Mouse (Mus musculus): ENCODE results near the gene Kcne3.

Gene Kcne3

DNA sequence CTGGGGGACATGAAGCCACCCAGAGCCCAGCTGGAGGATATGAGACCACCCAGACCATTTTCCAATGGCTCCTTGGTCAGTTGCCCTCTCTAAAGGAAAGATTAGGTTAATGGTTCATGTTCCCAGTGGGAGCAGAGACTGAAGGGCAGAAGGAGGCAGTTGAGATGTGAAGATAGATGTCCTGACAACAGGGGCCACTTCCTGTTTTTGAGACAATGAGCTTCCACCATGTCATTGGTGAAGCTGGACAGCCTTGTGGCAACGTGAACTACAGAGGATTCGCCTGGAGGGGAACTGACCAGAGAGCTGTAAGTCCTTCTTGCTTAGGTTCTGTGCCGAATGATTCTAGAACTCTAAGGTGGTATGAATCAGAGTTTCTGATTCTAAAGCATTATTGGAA is at the start of gene Kcne3:
Kcne3 (plus strand) TSS at position 234 of the 400 bp plus-strand sequence.
- DNase-seq (ENCODE audit: low read depth) = no peak

DNA sequence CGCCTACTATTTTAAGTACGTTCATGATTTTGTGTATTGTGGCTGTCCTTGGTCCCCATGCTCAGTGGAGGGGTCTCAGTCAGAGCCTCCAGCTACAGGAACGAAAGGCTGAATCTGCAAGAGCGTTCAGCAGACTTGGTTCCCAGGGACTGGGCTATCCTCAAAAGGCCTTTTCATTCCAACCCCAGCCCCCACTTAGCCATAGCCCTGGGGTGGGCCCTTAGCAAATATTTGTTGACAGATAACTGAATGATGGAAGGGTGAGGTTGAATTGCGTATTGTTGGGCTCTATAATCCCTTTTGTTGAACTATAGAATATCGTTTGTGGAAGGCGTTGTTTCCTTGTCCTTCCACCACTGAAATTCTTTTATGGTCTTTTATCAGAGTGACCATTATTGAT is 49.8 kb upstream of the Kcne3 start:
- DNase-seq (ENCODE audit: low read depth) = no peak

- DNase-seq (ENCODE audit: low read depth) = no peak
Observed at GRCm38 (mm10) chr7:100128262-100129041, 47.9 kb upstream of the Kcne3 start.

GRCm38 (mm10) chr7:100130592-100130991 is 45.7 kb upstream of the Kcne3 start:
- DNase-seq (ENCODE audit: low read depth) = no peak

DNA sequence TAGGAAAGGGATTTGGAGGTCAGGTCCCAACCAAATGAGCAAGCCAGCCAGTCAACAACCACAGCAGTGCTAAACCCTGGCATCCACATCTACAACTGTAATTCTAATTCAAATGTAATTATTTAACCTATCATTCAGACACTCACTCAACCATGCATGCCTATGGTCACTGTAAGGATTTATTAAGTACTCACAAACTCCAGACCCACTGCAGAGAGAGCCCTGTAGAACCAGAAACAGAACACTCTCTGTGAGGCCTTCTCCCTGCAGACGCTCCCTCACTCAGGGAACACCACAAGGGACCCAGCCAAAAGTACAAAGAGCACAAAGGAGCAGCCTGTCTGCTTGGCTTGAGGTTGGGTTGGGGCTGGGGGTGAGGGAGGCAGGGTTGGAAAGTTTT is 43.9 kb upstream of the Kcne3 start:
- DNase-seq (ENCODE audit: low read depth) = no peak

DNA sequence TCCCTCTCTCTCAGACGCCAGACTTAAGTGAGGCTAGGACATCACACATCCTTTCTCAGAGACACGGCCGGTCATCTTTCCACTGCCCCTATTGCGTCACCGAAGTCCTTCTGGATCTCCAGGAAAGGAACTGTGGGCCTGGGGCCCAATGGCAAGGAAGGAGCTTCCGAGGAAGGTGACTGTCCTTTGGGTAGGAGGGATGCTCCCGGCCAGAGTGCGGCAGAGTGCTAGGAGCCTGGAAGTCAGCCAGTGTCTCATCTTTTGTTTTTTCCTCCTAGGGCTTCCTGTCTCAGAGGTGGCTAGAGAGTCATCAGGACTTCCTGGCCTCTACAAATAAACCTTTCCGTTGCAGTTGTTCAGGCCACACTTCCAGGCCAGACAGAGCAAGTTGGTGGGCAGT is 39.3 kb upstream of the Kcne3 start:
- DNase-seq (ENCODE audit: low read depth) = no peak

- no peak for DNase-seq (ENCODE audit: low read depth)
Observed at GRCm38 (mm10) chr7:100138075-100138474, 38.2 kb upstream of the Kcne3 start.

DNA sequence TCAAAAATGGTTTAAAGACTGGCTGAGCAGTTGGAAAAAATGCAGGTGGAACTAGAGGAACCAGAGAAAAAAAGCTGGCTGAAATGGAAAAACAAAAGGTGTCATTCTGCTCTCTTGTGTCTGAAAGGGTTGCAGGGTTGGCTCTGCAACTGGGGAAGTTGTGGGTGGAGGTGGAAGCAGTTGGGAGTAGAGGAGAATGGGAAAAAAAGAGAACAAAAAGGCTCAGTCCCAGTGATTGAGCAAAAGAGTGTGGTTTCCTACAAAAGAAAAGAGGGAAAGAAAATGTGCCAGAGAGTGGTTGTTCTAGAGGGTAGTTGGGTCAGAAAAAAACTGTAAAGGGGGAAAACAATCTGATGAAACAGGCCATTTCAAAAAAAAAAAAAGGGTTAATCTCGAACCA is 35.7 kb upstream of the Kcne3 start:
- DNase-seq (ENCODE audit: low read depth) = no peak

DNA sequence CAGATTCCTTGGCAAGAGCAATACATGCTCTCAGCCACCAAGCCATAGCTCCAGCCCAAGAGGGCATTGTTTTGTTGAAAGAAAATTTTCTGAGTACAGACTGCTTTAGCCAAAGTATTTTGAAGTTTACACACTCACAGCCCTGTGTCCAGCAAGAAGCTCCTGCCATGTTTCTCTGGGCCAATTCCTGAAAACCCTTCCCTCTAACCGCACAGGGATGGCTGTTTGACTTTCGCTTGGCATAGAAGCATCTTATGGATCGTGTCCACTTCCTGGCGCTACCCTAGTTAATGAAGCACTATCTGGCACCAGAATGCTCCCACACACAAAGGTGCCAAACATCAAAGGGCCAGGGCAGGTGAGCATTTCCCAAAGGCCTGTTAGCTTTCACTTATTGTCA is 27.7 kb upstream of the Kcne3 start:
- DNase-seq (ENCODE audit: low read depth) = no peak

DNA sequence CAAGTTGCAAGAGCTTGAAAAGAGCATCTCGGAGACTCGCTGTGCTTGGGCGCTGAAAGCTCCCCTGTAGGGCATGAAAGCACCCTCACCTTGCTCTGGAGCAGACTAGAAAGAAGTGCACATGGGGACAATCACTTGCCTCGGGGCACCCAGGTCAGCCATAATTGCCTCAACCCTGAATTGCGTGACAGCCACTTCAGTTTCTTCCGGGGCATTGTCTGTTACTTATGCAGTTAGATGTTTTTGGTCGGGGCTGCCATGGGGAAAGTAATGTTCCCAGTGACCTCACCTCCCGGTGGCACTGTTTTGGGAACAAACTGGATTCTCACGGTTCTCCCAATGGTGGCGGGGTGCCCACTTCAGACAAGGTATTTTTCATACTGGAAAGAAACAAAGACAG is 26.2 kb upstream of the Kcne3 start:
- DNase-seq (ENCODE audit: low read depth) = no peak

DNA sequence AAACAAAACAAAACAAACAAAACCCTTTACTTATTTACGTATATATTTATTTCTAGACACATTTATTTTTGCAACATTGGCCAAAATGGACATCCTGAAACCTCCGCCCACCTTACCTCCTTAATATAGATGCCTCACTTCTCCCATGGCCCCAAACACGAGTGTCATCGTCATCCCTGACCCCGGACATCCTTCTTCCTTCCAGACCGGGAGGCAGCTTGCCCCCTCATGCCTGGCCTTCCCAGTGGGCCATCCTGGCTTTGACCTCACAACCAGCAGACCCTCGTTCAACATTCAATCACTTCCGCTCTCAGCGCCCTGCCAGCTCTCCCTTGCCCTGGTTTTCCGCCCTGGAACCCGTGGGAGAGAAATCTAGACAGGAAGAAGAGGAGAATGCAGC is 25.7 kb upstream of the Kcne3 start:
- no peak for DNase-seq (ENCODE audit: low read depth)

DNA sequence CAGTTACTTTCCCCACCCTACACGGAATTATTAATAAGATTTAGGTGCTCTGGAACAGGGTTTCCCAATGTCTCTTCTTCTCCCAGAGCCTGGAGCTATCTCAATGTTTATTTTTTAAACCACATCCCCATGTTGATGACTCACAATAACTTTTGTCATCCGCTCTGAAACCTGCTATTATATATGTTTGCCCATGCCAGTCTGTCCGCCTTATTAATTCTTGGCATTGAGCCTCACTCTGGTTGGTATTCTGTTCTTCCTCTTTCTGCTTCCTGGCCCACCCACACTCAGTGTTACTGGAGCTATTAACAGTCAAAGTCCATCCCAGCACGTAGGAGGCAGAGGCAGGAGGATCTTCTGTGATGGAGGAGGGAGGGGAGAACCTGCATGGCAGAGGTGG is 18.6 kb upstream of the Kcne3 start:
- DNase-seq (ENCODE audit: low read depth) = peak; percentile 21

DNA sequence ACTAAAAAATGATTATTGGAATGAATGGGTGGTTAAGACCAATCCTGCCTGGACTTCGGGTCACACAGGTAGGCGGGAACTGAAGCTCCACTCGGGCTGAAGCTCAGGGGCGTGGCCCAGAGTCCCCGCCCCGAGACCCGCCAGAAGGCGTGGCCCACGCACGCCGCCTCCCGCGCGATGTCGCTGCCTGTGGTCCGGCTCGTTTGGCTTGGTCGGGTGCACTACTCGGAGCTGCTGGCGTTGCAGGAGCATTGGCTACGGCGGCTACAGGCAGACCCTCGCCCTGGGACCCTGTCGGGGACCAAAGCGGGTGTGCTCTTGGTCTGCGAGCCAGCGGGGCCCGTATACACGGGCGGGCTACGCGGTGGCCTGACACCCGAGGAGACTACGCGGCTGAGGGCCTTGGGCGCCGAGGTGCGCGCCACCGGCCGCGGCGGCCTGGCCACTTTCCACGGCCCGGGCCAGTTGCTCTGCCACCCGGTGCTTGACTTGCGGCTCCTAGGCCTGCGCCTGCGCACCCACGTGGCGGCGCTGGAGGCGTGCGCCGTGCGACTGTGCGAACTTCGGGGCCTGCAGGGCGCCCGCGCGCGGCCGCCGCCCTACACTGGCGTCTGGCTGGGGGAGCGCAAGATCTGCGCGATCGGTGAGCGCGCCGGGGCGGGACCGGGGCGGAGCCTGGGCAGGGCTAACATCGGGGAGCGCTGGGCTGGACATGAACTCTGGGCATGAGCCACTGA is 17.0 kb upstream of the Kcne3 start, which contains the start of gene Lipt2:
Lipt2 (plus strand) TSS at position 173 of the 737 bp plus-strand sequence.
- DNase-seq (ENCODE audit: low read depth) = peak; percentile 95

- no peak for DNase-seq (ENCODE audit: low read depth)
Observed at GRCm38 (mm10) chr7:100160006-100160405, 16.3 kb upstream of the Kcne3 start.

DNA sequence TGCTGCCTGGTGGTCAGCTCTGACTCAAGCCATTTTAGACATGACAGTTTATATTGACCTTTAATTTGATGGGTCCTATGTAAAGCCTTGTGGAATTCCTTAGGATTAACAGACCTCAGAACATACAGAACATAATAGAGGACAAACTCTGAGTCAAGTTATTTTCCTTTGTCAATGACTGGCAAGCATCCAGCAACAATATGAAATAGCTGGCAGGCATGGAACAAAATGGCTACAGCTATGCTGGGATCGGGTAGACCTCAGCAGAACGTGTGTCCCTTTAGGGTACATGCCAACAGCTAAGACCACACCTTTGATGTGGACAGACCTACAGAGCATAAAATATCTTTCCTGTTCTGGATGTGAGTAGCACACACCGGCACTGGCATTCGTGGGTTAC is 12.8 kb upstream of the Kcne3 start:
- peak; percentile 63 for DNase-seq (ENCODE audit: low read depth)

- DNase-seq (ENCODE audit: low read depth) = no peak
Observed at GRCm38 (mm10) chr7:100168654-100169053, 7.6 kb upstream of the Kcne3 start.

DNA sequence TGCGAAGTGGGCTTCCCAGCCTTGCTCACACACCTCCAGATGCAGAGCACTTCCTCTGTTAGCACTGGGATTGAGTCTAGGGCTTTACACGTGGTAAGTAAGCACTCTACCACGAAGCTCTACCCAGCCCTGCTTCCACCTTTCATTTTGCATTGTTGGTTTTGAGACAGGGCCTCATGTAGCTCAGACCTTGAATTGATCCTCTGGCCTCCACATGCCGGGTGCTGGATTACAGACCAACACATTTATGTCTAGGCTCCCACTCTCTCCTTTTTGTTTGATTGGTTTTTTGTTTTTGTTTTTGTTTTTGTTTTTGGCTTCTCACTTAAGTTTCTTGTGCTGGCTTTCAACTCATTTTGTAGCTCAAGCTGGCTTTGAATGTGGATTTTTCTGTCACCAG is 5.5 kb upstream of the Kcne3 start:
- DNase-seq (ENCODE audit: low read depth) = no peak

DNA sequence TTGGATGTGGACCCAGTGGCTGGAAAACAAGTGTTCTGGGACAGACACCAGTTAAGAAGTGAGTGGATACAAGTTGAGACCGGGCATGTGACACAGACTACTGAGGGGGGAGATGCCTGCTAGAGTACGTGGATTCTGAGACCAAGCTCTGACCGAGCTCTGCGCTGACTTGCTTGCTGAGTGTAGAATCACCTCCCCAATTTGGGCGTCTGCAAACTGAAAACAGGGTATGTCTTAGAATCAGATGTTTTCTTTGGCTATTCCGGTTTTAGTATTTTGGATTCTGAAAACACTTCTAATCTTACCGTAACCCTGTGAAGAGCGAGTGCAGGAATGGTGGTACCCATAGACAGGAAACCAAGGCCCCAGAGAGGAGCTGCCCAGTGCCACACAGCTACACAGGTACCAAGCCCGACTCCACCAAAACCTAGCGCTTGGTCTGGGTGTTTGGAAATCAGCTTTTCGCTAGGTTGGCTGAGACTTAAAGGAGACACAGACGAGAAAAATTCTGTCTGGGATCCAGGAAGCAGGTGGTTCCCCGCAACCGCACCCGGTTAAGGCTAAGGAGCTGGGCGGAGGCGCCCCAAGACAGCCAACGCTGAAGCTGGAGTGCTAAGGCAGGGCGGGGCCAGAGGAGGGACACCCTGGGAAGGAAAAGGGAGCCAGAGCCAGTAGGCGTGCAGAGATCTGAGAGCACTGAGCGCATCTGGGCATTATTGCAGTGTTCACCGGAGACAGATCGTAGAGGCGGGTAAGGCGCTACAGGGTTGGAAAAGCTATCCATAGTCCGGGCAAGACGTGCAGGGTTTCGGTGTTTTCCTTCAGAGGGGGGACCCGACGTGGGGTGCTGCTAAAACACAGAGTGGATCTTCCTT is 2.0 kb downstream of the Kcne3 start:
- DNase-seq (ENCODE audit: low read depth) = no peak

GRCm38 (mm10) chr7:100178891-100179233 is 2.6 kb downstream of the Kcne3 start:
- DNase-seq (ENCODE audit: low read depth) = no peak

DNA sequence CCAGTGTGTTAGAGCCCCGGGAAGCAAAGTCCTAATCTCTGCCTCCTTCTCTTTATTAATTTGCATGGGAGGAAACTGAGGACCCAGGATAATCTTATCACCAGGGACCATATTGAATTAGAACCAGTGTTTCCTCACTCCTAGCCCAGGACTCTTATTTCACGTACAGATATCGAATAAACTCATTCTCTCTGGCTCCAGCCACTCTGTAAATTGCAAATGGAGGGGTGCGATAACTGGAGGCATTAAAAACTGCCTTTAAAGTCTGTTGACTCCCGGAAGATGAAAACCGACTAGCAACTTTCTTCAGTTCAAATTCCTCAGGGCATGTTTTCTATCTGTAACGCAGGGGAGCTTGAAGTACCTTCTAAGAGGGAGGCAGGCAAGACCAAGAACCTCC is 3.1 kb downstream of the Kcne3 start:
- DNase-seq (ENCODE audit: low read depth) = no peak

- no peak for DNase-seq (ENCODE audit: low read depth)
Observed at GRCm38 (mm10) chr7:100179836-100180407, 3.6 kb downstream of the Kcne3 start.

DNA sequence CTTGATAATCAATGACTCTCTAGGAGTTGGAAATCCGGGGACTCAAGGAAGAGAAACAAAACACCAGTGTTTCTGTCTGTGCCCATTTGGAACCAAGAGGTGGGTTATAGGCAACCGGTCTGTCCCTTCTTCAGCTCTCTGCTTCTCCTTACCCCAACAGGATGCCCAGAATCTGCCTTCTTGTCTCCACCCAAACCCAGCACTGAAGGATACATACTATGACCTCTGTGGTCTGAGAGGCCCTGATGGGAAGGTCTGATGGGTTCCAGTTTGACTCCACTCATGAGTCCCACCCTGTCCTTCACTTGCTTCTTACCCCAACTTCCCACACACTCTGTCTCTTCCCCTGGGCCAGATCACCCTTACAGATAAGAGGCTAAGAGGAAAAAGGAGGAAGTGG is 4.9 kb downstream of the Kcne3 start:
- DNase-seq (ENCODE audit: low read depth) = no peak
